Mouse (Mus musculus) CH12.LX (cell line): Measurements from ENCODE around the gene Ppp1r14b. TPM values are rescaled to one million over a fixed set of nuclear protein-coding genes. Genes with fewer than 3 reads are reported as not detected.

Experiments
- DNase-seq: peaks from one replicate; pipeline ENCODE4 v3.0.0-alpha.2; 2013; ENCODE audit errors: extremely low read depth
- H3K27ac ChIP-seq: 2 replicates; pipeline ENCODE4 v1.5.1; 2012; ENCODE audit warnings: low read depth, mild to moderate bottlenecking, control low read depth, moderate library complexity; ENCODE audit not compliant: insufficient read depth
- H3K27me3 ChIP-seq: replicated peaks from 2 replicates; pipeline ENCODE3; 2012; ENCODE audit warnings: inconsistent platforms
- H3K36me3 ChIP-seq, 2 experiments: replicated peaks in 1 of 2; 2 replicates each; pipeline versions ENCODE3 to v1.6.1; 2012; ENCODE audit warnings: inconsistent platforms in 1 of 2, low read length in 1 of 2, mild to moderate bottlenecking in 1 of 2, mixed read lengths in 1 of 2, moderate library complexity in 1 of 2; ENCODE audit not compliant: control insufficient read depth in 1 of 2, insufficient read depth in 1 of 2
- H3K4me1 ChIP-seq, 2 experiments: 2 replicates each; pipeline ENCODE4 v1.6.1; 2012; ENCODE audit warnings: inconsistent platforms in 1 of 2, moderate library complexity in 1 of 2; ENCODE audit not compliant: insufficient read depth in 2 of 2, control insufficient read depth in 1 of 2
- H3K4me2 ChIP-seq: 2 replicates; pipeline ENCODE4 v1.6.1; 2012; ENCODE audit warnings: low read depth, mild to moderate bottlenecking, control low read depth; ENCODE audit not compliant: poor library complexity, insufficient read depth, severe bottlenecking
- H3K4me3 ChIP-seq, 3 experiments: fragments of 150-350 bp in 1 of 3; sonication (generic) in 1 of 3; replicated peaks in 1 of 3; 2 replicates each; pipeline versions ENCODE3 to v1.5.1; 2011 to 2012; ENCODE audit warnings: low read depth in 2 of 3, low read length in 2 of 3, mild to moderate bottlenecking in 2 of 3, moderate library complexity in 2 of 3, control low read depth in 1 of 3, improper control_type of control experiment in 1 of 3, inconsistent platforms in 1 of 3, mixed read lengths in 1 of 3; ENCODE audit not compliant: poor library complexity in 1 of 3
- H3K79me2 ChIP-seq: replicated peaks from 2 replicates; pipeline ENCODE4 v1.6.1; 2012; ENCODE audit warnings: mild to moderate bottlenecking, moderate library complexity; ENCODE audit not compliant: control insufficient read depth, poor library complexity, insufficient read depth, severe bottlenecking; ENCODE audit errors: extremely low read depth
- H3K9ac ChIP-seq: 2 replicates; pipeline ENCODE4 v1.6.1; 2012; ENCODE audit warnings: low read depth, mild to moderate bottlenecking, control low read depth, moderate library complexity; ENCODE audit not compliant: insufficient read depth
- H3K9me3 ChIP-seq: replicated peaks from 2 replicates; pipeline ENCODE3; 2012; ENCODE audit warnings: low read length, inconsistent platforms, mixed read lengths
- BHLHE40 ChIP-seq: IDR thresholded peaks from 2 replicates; pipeline ENCODE4 v1.6.1; 2011; ENCODE audit warnings: mild to moderate bottlenecking, low read depth, low read length, improper control_type of control experiment
- CTCF ChIP-seq, 2 experiments: IDR thresholded peaks in 1 of 2; conservative IDR thresholded peaks in 1 of 2; 2 replicates each; pipeline ENCODE4 v1.5.1; 2011 to 2012; ENCODE audit warnings: low read depth in 2 of 2, low read length in 2 of 2, improper control_type of control experiment in 1 of 2, inconsistent platforms in 1 of 2, mild to moderate bottlenecking in 1 of 2, moderate library complexity in 1 of 2
- ELF1 ChIP-seq: IDR thresholded peaks from 2 replicates; pipeline ENCODE4 v1.6.1; 2014; ENCODE audit warnings: low read depth, mild to moderate bottlenecking, inconsistent platforms, low read length, improper control_type of control experiment
- EP300 ChIP-seq: IDR thresholded peaks from 2 replicates; pipeline ENCODE4 v1.6.1; 2011; ENCODE audit warnings: low read length, improper control_type of control experiment
- GABPA ChIP-seq: IDR thresholded peaks from 2 replicates; pipeline ENCODE4 v1.6.1; 2012; ENCODE audit warnings: low read depth, low read length, improper control_type of control experiment, inconsistent platforms; ENCODE audit not compliant: insufficient replicate concordance
- HCFC1 ChIP-seq: IDR thresholded peaks from 2 replicates; pipeline ENCODE4 v1.6.1; 2012; ENCODE audit warnings: low read depth, mild to moderate bottlenecking, inconsistent platforms, low read length, improper control_type of control experiment
- KAT2A ChIP-seq: IDR thresholded peaks from 2 replicates; pipeline ENCODE4 v1.6.1; 2012; ENCODE audit warnings: low read length, improper control_type of control experiment, inconsistent platforms; ENCODE audit not compliant: insufficient replicate concordance
- MAFK ChIP-seq: IDR thresholded peaks from 2 replicates; pipeline ENCODE4 v1.6.1; 2011; ENCODE audit warnings: low read length, improper control_type of control experiment; ENCODE audit not compliant: insufficient replicate concordance
- MYC ChIP-seq: IDR thresholded peaks from 2 replicates; pipeline ENCODE4 v1.6.1; 2011; ENCODE audit warnings: low read depth, mild to moderate bottlenecking, improper control_type of control experiment, low read length
- NRF1 ChIP-seq: IDR thresholded peaks from 2 replicates; pipeline ENCODE4 v1.6.1; 2014; ENCODE audit warnings: low read depth, mild to moderate bottlenecking, inconsistent platforms, low read length, improper control_type of control experiment, moderate library complexity
- POLR2A ChIP-seq: IDR thresholded peaks from 2 replicates; pipeline ENCODE4 v1.6.1; 2011; ENCODE audit warnings: low read depth, mild to moderate bottlenecking, improper control_type of control experiment, low read length
- POLR2AphosphoS2 ChIP-seq: IDR thresholded peaks from 2 replicates; pipeline ENCODE4 v1.6.1; 2011; ENCODE audit warnings: low read depth, low read length, improper control_type of control experiment
- RAD21 ChIP-seq: IDR thresholded peaks from 2 replicates; pipeline ENCODE4 v1.6.1; 2011; ENCODE audit warnings: low read depth, mild to moderate bottlenecking, low read length, improper control_type of control experiment, moderate library complexity
- RCOR1 ChIP-seq: conservative IDR thresholded peaks from 2 replicates; pipeline ENCODE4 v1.6.1; 2012; ENCODE audit warnings: low read depth, mild to moderate bottlenecking, inconsistent platforms, low read length, improper control_type of control experiment
- SIN3A ChIP-seq: IDR thresholded peaks from 2 replicates; pipeline ENCODE4 v1.6.1; 2012; ENCODE audit warnings: low read length, improper control_type of control experiment, inconsistent platforms
- SMC3 ChIP-seq: IDR thresholded peaks from 2 replicates; pipeline ENCODE4 v1.6.1; 2011; ENCODE audit warnings: low read depth, low read length, improper control_type of control experiment
- TBP ChIP-seq: conservative IDR thresholded peaks from 2 replicates; pipeline ENCODE4 v1.6.1; 2011; ENCODE audit warnings: low read depth, low read length, improper control_type of control experiment
- TCF12 ChIP-seq: IDR thresholded peaks from 2 replicates; pipeline ENCODE4 v1.6.1; 2014; ENCODE audit warnings: low read depth, mild to moderate bottlenecking, inconsistent platforms, low read length, improper control_type of control experiment
- UBTF ChIP-seq: IDR thresholded peaks from 2 replicates; pipeline ENCODE4 v1.6.1; 2012; ENCODE audit warnings: low read depth, mild to moderate bottlenecking, inconsistent platforms, low read length, improper control_type of control experiment, moderate library complexity
- USF1 ChIP-seq: IDR thresholded peaks from 2 replicates; pipeline ENCODE4 v1.6.1; 2014; ENCODE audit warnings: low read depth, mild to moderate bottlenecking, inconsistent platforms, low read length, improper control_type of control experiment
- dilution Hi-C: fragments of 300-500 bp; cut with MboI; formaldehyde crosslinking; loops from 2 replicates; pipeline ENCODE4 v1.14.3; 2020; ENCODE audit warnings: low sequenced_read_pairs; ENCODE audit not compliant: extremely low pct_unique_long_range_greater_than_20kb, extremely low pct_ligation_motif_present
- in situ Hi-C: fragments of 300-500 bp; cut with MboI; formaldehyde crosslinking; loops from 3 replicates; pipeline ENCODE4 v1.14.3; 2019; ENCODE audit warnings: low sequenced_read_pairs, low pct_ligation_motif_present, low pct_unique_long_range_greater_than_20kb, mixed read lengths
- polyA plus RNA-seq: library from polyadenylated mRNA; unstranded; fragments of >175 nt; gene quantifications from 2 replicates; pipeline ENCODE4 v1.2.1, GENCODE M21; 2012; ENCODE audit warnings: low read depth; ENCODE audit not compliant: insufficient read length
- total RNA-seq, 2 experiments: library from RNA; depleted of rRNA; stranded (reverse); fragments of 300-350 nt in 1 of 2; fragments of >200 nt in 1 of 2; gene quantifications; 2 replicates each; pipeline ENCODE4 v1.2.3; 2012 to 2014

Ppp1r14b gene
- total and polyA plus RNA-seq, 3 experiments: 167 to 256 (median 241) TPM

- in situ Hi-C loops (no loop called here), dilution Hi-C loops (no loop called here)
- no peak for DNase-seq
- TF ChIP-seq POLR2A (no peak), USF1 (no peak), HCFC1 (no peak), RCOR1 (no peak), TCF12 (no peak), TBP (no peak), SMC3 (no peak), NRF1 (no peak), GABPA (no peak), POLR2AphosphoS2 (no peak), CTCF (conservative IDR thresholded peaks at IDR 0.05 in 1 of 2, IDR thresholded peaks at IDR 0.05 in 1 of 2; ENCODE audit: low read depth in 2 of 2, low read length in 2 of 2) (no peak), SIN3A (no peak), KAT2A (no peak), ELF1 (no peak), EP300 (no peak), MAFK (no peak), BHLHE40 (no peak), UBTF (no peak), RAD21 (no peak)
- Histone ChIP-seq H3K36me3 (no peaks in the 10 kb centered on the region), H3K9ac (no peak overlapping the region), H3K4me2 (no peak overlapping the region), H3K27me3 (no peaks in the 10 kb centered on the region), H3K4me1 (peaks cover 0 to 4% of the 10 kb centered on the region in 2 experiments; a peak in 2 of 4 replicates), H3K79me2 (no peaks in the 10 kb centered on the region), H3K27ac (no peak overlapping the region), H3K9me3 (no peaks in the 10 kb centered on the region), H3K4me3 (no peak overlapping the region)
Observed at GRCm38 (mm10) chr19:6932018-6932417, 42.8 kb upstream of the Ppp1r14b start.

DNA sequence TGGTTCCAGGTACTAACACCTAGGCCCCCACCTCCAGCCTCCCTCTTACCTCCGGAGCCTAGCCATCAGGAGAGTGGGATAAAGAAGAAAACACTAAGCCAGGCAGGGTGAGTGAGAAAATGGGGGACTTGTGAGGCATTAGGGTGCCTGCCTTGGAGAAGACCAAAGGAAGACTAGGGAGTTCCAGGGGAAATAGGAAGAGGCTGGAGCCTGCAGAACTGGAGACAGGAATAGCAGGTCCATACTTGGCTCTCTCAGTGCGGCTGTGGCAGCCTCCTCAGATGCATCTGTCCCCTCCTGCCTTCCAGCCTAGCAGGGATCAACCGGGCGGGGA lies 41.7 kb upstream of the Ppp1r14b start:
- Histone ChIP-seq H3K9me3 (no peaks in the 10 kb centered on the region), H3K27ac (no peak overlapping the region), H3K4me3 (no peak overlapping the region), H3K79me2 (no peaks in the 10 kb centered on the region), H3K27me3 (no peaks in the 10 kb centered on the region), H3K36me3 (peaks cover 0 to 5% of the 10 kb centered on the region in 2 experiments), H3K9ac (no peak overlapping the region), H3K4me1 (peaks cover 0 to 4% of the 10 kb centered on the region in 2 experiments; a peak in 2 of 4 replicates), H3K4me2 (no peak overlapping the region)
- TF ChIP-seq KAT2A (no peak), MAFK (no peak), UBTF (no peak), MYC (no peak), CTCF (conservative IDR thresholded peaks at IDR 0.05 in 1 of 2, IDR thresholded peaks at IDR 0.05 in 1 of 2; ENCODE audit: low read depth in 2 of 2, low read length in 2 of 2) (no peak), RCOR1 (no peak)
- in situ Hi-C loops: no loop called here
- DNase-seq: no peak
- dilution Hi-C loops: no loop called here
